Mouse (Mus musculus) forebrain, embryonic 16.5 days (tissue): ENCODE results near the gene Muc20. TPM values are rescaled to one million over a fixed set of nuclear protein-coding genes. Genes with fewer than 3 reads are reported as not detected.
A peak's percentile ranks its signal among the peaks of the same experiment; 100 is the strongest.

Experiments used
- ATAC-seq: fragments of 200-750 bp; cut with Nextera tagmentation; 2 replicates; pipeline ENCODE4 v1.8.0; 2017; ENCODE audit warnings: mild to moderate bottlenecking, moderate library complexity
- H3K27ac ChIP-seq: fragments of 300-500 bp; sonication (generic); 2 replicates; pipeline ENCODE4 v1.5.1; 2014; ENCODE audit warnings: low read length, control low read depth
- H3K27me3 ChIP-seq: fragments of 300-500 bp; sonication (generic); replicated peaks from 2 replicates; pipeline ENCODE4 v1.6.1; 2014; ENCODE audit warnings: low read length; ENCODE audit not compliant: control insufficient read depth, insufficient read depth
- H3K36me3 ChIP-seq: fragments of 300-500 bp; sonication (generic); 2 replicates; pipeline ENCODE4 v1.6.1; 2014; ENCODE audit not compliant: control insufficient read depth, insufficient read depth
- H3K4me1 ChIP-seq: fragments of 300-500 bp; sonication (generic); replicated peaks from 2 replicates; pipeline ENCODE4 v1.6.1; 2014; ENCODE audit warnings: low read length; ENCODE audit not compliant: control insufficient read depth, insufficient read depth
- H3K4me2 ChIP-seq: fragments of 300-500 bp; sonication (generic); 2 replicates; pipeline ENCODE4 v1.6.1; 2014; ENCODE audit warnings: mild to moderate bottlenecking, low read length, control low read depth
- H3K4me3 ChIP-seq: fragments of 300-500 bp; sonication (generic); replicated peaks from 2 replicates; pipeline ENCODE4 v1.5.1; 2014; ENCODE audit warnings: mild to moderate bottlenecking, low read length, control low read depth
- H3K9ac ChIP-seq: fragments of 300-500 bp; sonication (generic); replicated peaks from 2 replicates; pipeline ENCODE4 v1.6.1; 2014; ENCODE audit warnings: low read depth, low read length, control low read depth
- H3K9me3 ChIP-seq: fragments of 300-500 bp; sonication (generic); 2 replicates; pipeline ENCODE4 v1.6.1; 2016; ENCODE audit warnings: low read length; ENCODE audit not compliant: control insufficient read depth
- WGBS: fragments of 180-500 bp; shearing (Covaris S2); extraction: QIAGEN DNeasy Blood & Tissue Kit; methylation state at CpG from one replicate; pipeline ENCODE4 v1.1.7; 2014; 5-methylcytosine and 5-hydroxymethylcytosine counted together
- polyA plus RNA-seq: library from polyadenylated mRNA; unstranded; fragments of >200 nt; fragmentation: Nextera tagmentation; extraction: Ambion mirVana; gene quantifications from 2 replicates; pipeline ENCODE4 v1.2.1, GENCODE M21; 2015

Muc20 gene
- polyA plus RNA-seq, 1 experiment from 2014 or later: not detected

- no peak overlapping the region for H3K9ac ChIP-seq
- WGBS: 38% methylated on average over 5 of the region's 5 CpGs
- H3K4me1 ChIP-seq: peaks cover 3% of the 10 kb centered on the region; the same call in 1 of the 2 replicates
- H3K36me3 ChIP-seq: no peaks in the 10 kb centered on the region
- H3K27ac ChIP-seq: no peak overlapping the region
- ATAC-seq: peak; percentile 75
- H3K4me2 ChIP-seq: no peak overlapping the region
- no peaks in the 10 kb centered on the region for H3K9me3 ChIP-seq
- no peak overlapping the region for H3K4me3 ChIP-seq
- H3K27me3 ChIP-seq: no peaks in the 10 kb centered on the region
These were observed 13.7 kb downstream of the Muc20 start for GRCm38 (mm10) chr16:32783324-32784062.

GRCm38 (mm10) chr16:32778956-32779355, 18.3 kb downstream of the Muc20 start:
- ATAC-seq: no peak
- Histone ChIP-seq H3K4me2 (no peak overlapping the region), H3K36me3 (no peaks in the 10 kb centered on the region), H3K4me1 (peaks cover 3% of the 10 kb centered on the region; the same call in 1 of the 2 replicates), H3K27me3 (no peaks in the 10 kb centered on the region), H3K4me3 (no peak overlapping the region), H3K9me3 (no peaks in the 10 kb centered on the region), H3K9ac (no peak overlapping the region), H3K27ac (no peak overlapping the region)
- WGBS: 75% methylated on average over 8 of the region's 8 CpGs

- Histone ChIP-seq H3K9ac (no peak overlapping the region), H3K27ac (no peak overlapping the region), H3K9me3 (no peaks in the 10 kb centered on the region), H3K27me3 (no peaks in the 10 kb centered on the region), H3K4me3 (no peak overlapping the region), H3K36me3 (no peaks in the 10 kb centered on the region), H3K4me2 (no peak overlapping the region), H3K4me1 (no peaks in the 10 kb centered on the region)
- 84% methylated on average over 10 of the region's 10 CpGs for WGBS
- no peak for ATAC-seq
These were observed 20.6 kb downstream of the Muc20 start for GRCm38 (mm10) chr16:32776676-32777075.

GRCm38 (mm10) chr16:32766904-32767303, 30.3 kb downstream of the Muc20 start:
- 89% methylated on average over 7 of the region's 7 CpGs for WGBS
- Histone ChIP-seq H3K9me3 (no peaks in the 10 kb centered on the region), H3K27me3 (no peaks in the 10 kb centered on the region), H3K36me3 (no peaks in the 10 kb centered on the region), H3K4me1 (no peaks in the 10 kb centered on the region), H3K9ac (no peak overlapping the region), H3K4me2 (no peak overlapping the region), H3K27ac (no peak overlapping the region), H3K4me3 (no peak overlapping the region)
- ATAC-seq: no peak

- H3K27me3 ChIP-seq: no peaks in the 10 kb centered on the region
- 75% methylated on average over 6 of the region's 6 CpGs for WGBS
- no peaks in the 10 kb centered on the region for H3K36me3 ChIP-seq
- ATAC-seq: no peak
- no peaks in the 10 kb centered on the region for H3K9me3 ChIP-seq
- H3K27ac ChIP-seq: no peak overlapping the region
- H3K9ac ChIP-seq: no peak overlapping the region
- no peaks in the 10 kb centered on the region for H3K4me1 ChIP-seq
- no peak overlapping the region for H3K4me3 ChIP-seq
- no peak overlapping the region for H3K4me2 ChIP-seq
These were observed 32.3 kb downstream of the Muc20 start for GRCm38 (mm10) chr16:32764961-32765360.

- Histone ChIP-seq H3K9ac (no peak overlapping the region), H3K27me3 (no peaks in the 10 kb centered on the region), H3K9me3 (no peaks in the 10 kb centered on the region), H3K4me3 (no peak overlapping the region), H3K36me3 (no peaks in the 10 kb centered on the region), H3K4me2 (no peak overlapping the region), H3K27ac (no peak overlapping the region), H3K4me1 (no peaks in the 10 kb centered on the region)
- 84% methylated on average over 2 of the region's 2 CpGs for WGBS
- no peak for ATAC-seq
These were observed 32.7 kb downstream of the Muc20 start for GRCm38 (mm10) chr16:32764550-32764949.

GRCm38 (mm10) chr16:32750242-32751127, 46.8 kb downstream of the Muc20 start:
- WGBS: 92% methylated on average over 5 of the region's 5 CpGs
- Histone ChIP-seq H3K4me3 (no peak overlapping the region), H3K9ac (no peak overlapping the region), H3K36me3 (no peaks in the 10 kb centered on the region), H3K9me3 (no peaks in the 10 kb centered on the region), H3K27ac (no peak overlapping the region), H3K27me3 (no peaks in the 10 kb centered on the region), H3K4me2 (no peak overlapping the region), H3K4me1 (no peaks in the 10 kb centered on the region)
- no peak for ATAC-seq

GRCm38 (mm10) chr16:32745852-32746251, 51.4 kb downstream of the Muc20 start:
- ATAC-seq: no peak
- Histone ChIP-seq H3K9me3 (no peaks in the 10 kb centered on the region), H3K9ac (no peak overlapping the region), H3K27me3 (no peaks in the 10 kb centered on the region), H3K27ac (no peak overlapping the region), H3K36me3 (no peaks in the 10 kb centered on the region), H3K4me1 (no peaks in the 10 kb centered on the region), H3K4me2 (no peak overlapping the region), H3K4me3 (no peak overlapping the region)
- WGBS: 79% methylated on average over 6 of the region's 6 CpGs

- Histone ChIP-seq H3K9me3 (no peaks in the 10 kb centered on the region), H3K4me1 (no peaks in the 10 kb centered on the region), H3K36me3 (no peaks in the 10 kb centered on the region), H3K27ac (no peak overlapping the region), H3K4me3 (no peak overlapping the region), H3K27me3 (no peaks in the 10 kb centered on the region), H3K4me2 (no peak overlapping the region), H3K9ac (no peak overlapping the region)
- WGBS: 85% methylated on average over 2 of the region's 2 CpGs
- no peak for ATAC-seq
These were observed 54.5 kb downstream of the Muc20 start for GRCm38 (mm10) chr16:32742712-32743111.
